Mouse (Mus musculus) CH12.LX (cell line): ENCODE data around the gene Ercc5. TPM values are rescaled to one million over a fixed set of nuclear protein-coding genes. Genes with fewer than 3 reads are reported as not detected.

Experiments
- DNase-seq: peaks from one replicate; pipeline ENCODE4 v3.0.0-alpha.2; 2013; ENCODE audit errors: extremely low read depth
- H3K27ac ChIP-seq: 2 replicates; pipeline ENCODE4 v1.5.1; 2012; ENCODE audit warnings: low read depth, mild to moderate bottlenecking, control low read depth, moderate library complexity; ENCODE audit not compliant: insufficient read depth
- H3K27me3 ChIP-seq: replicated peaks from 2 replicates; pipeline ENCODE3; 2012; ENCODE audit warnings: inconsistent platforms
- H3K36me3 ChIP-seq, 2 experiments: replicated peaks in 1 of 2; 2 replicates each; pipeline versions ENCODE3 to v1.6.1; 2012; ENCODE audit warnings: inconsistent platforms in 1 of 2, low read length in 1 of 2, mild to moderate bottlenecking in 1 of 2, mixed read lengths in 1 of 2, moderate library complexity in 1 of 2; ENCODE audit not compliant: control insufficient read depth in 1 of 2, insufficient read depth in 1 of 2
- H3K4me1 ChIP-seq, 2 experiments: 2 replicates each; pipeline ENCODE4 v1.6.1; 2012; ENCODE audit warnings: inconsistent platforms in 1 of 2, moderate library complexity in 1 of 2; ENCODE audit not compliant: insufficient read depth in 2 of 2, control insufficient read depth in 1 of 2
- H3K4me2 ChIP-seq: 2 replicates; pipeline ENCODE4 v1.6.1; 2012; ENCODE audit warnings: low read depth, mild to moderate bottlenecking, control low read depth; ENCODE audit not compliant: poor library complexity, insufficient read depth, severe bottlenecking
- H3K4me3 ChIP-seq, 3 experiments: fragments of 150-350 bp in 1 of 3; sonication (generic) in 1 of 3; replicated peaks in 1 of 3; 2 replicates each; pipeline versions ENCODE3 to v1.5.1; 2011 to 2012; ENCODE audit warnings: low read depth in 2 of 3, low read length in 2 of 3, mild to moderate bottlenecking in 2 of 3, moderate library complexity in 2 of 3, control low read depth in 1 of 3, improper control_type of control experiment in 1 of 3, inconsistent platforms in 1 of 3, mixed read lengths in 1 of 3; ENCODE audit not compliant: poor library complexity in 1 of 3
- H3K79me2 ChIP-seq: replicated peaks from 2 replicates; pipeline ENCODE4 v1.6.1; 2012; ENCODE audit warnings: mild to moderate bottlenecking, moderate library complexity; ENCODE audit not compliant: control insufficient read depth, poor library complexity, insufficient read depth, severe bottlenecking; ENCODE audit errors: extremely low read depth
- H3K9ac ChIP-seq: 2 replicates; pipeline ENCODE4 v1.6.1; 2012; ENCODE audit warnings: low read depth, mild to moderate bottlenecking, control low read depth, moderate library complexity; ENCODE audit not compliant: insufficient read depth
- H3K9me3 ChIP-seq: replicated peaks from 2 replicates; pipeline ENCODE3; 2012; ENCODE audit warnings: low read length, inconsistent platforms, mixed read lengths
- BHLHE40 ChIP-seq: IDR thresholded peaks from 2 replicates; pipeline ENCODE4 v1.6.1; 2011; ENCODE audit warnings: mild to moderate bottlenecking, low read depth, low read length, improper control_type of control experiment
- CHD1 ChIP-seq: IDR thresholded peaks from 2 replicates; pipeline ENCODE4 v1.6.1; 2012; ENCODE audit warnings: low read depth, low read length, improper control_type of control experiment, inconsistent platforms
- CHD2 ChIP-seq: IDR thresholded peaks from 2 replicates; pipeline ENCODE4 v1.6.1; 2011; ENCODE audit warnings: low read length, improper control_type of control experiment
- CTCF ChIP-seq, 2 experiments: IDR thresholded peaks in 1 of 2; conservative IDR thresholded peaks in 1 of 2; 2 replicates each; pipeline ENCODE4 v1.5.1; 2011 to 2012; ENCODE audit warnings: low read depth in 2 of 2, low read length in 2 of 2, improper control_type of control experiment in 1 of 2, inconsistent platforms in 1 of 2, mild to moderate bottlenecking in 1 of 2, moderate library complexity in 1 of 2
- E2F4 ChIP-seq: IDR thresholded peaks from 2 replicates; pipeline ENCODE4 v1.6.1; 2011; ENCODE audit warnings: low read depth, low read length, improper control_type of control experiment; ENCODE audit not compliant: insufficient replicate concordance
- ELF1 ChIP-seq: IDR thresholded peaks from 2 replicates; pipeline ENCODE4 v1.6.1; 2014; ENCODE audit warnings: low read depth, mild to moderate bottlenecking, inconsistent platforms, low read length, improper control_type of control experiment
- EP300 ChIP-seq: IDR thresholded peaks from 2 replicates; pipeline ENCODE4 v1.6.1; 2011; ENCODE audit warnings: low read length, improper control_type of control experiment
- ETS1 ChIP-seq: conservative IDR thresholded peaks from 2 replicates; pipeline ENCODE4 v1.6.1; 2012; ENCODE audit warnings: low read depth, mild to moderate bottlenecking, inconsistent platforms, low read length, improper control_type of control experiment, moderate library complexity
- GABPA ChIP-seq: IDR thresholded peaks from 2 replicates; pipeline ENCODE4 v1.6.1; 2012; ENCODE audit warnings: low read depth, low read length, improper control_type of control experiment, inconsistent platforms; ENCODE audit not compliant: insufficient replicate concordance
- HCFC1 ChIP-seq: IDR thresholded peaks from 2 replicates; pipeline ENCODE4 v1.6.1; 2012; ENCODE audit warnings: low read depth, mild to moderate bottlenecking, inconsistent platforms, low read length, improper control_type of control experiment
- IRF4 ChIP-seq: IDR thresholded peaks from 2 replicates; pipeline ENCODE4 v1.6.1; 2014; ENCODE audit warnings: low read depth, mild to moderate bottlenecking, inconsistent platforms, low read length, improper control_type of control experiment
- JUN ChIP-seq: IDR thresholded peaks from 2 replicates; pipeline ENCODE4 v1.6.1; 2011; ENCODE audit warnings: low read depth, mild to moderate bottlenecking, low read length, improper control_type of control experiment, moderate library complexity; ENCODE audit not compliant: insufficient read depth
- MAFK ChIP-seq: IDR thresholded peaks from 2 replicates; pipeline ENCODE4 v1.6.1; 2011; ENCODE audit warnings: low read length, improper control_type of control experiment; ENCODE audit not compliant: insufficient replicate concordance
- MAZ ChIP-seq: IDR thresholded peaks from 2 replicates; pipeline ENCODE4 v1.6.1; 2012; ENCODE audit warnings: low read depth, mild to moderate bottlenecking, inconsistent platforms, low read length, improper control_type of control experiment, moderate library complexity
- MEF2A ChIP-seq: IDR thresholded peaks from 2 replicates; pipeline ENCODE4 v1.6.1; 2014; ENCODE audit warnings: low read depth, mild to moderate bottlenecking, inconsistent platforms, low read length, improper control_type of control experiment, borderline replicate concordance
- MXI1 ChIP-seq: IDR thresholded peaks from 2 replicates; pipeline ENCODE4 v1.6.1; 2011; ENCODE audit warnings: mild to moderate bottlenecking, low read depth, low read length, improper control_type of control experiment
- MYC ChIP-seq: IDR thresholded peaks from 2 replicates; pipeline ENCODE4 v1.6.1; 2011; ENCODE audit warnings: low read depth, mild to moderate bottlenecking, improper control_type of control experiment, low read length
- NELFE ChIP-seq: IDR thresholded peaks from 2 replicates; pipeline ENCODE4 v1.6.1; 2011; ENCODE audit warnings: low read depth, low read length, improper control_type of control experiment
- POLR2A ChIP-seq: IDR thresholded peaks from 2 replicates; pipeline ENCODE4 v1.6.1; 2011; ENCODE audit warnings: low read depth, mild to moderate bottlenecking, improper control_type of control experiment, low read length
- RAD21 ChIP-seq: IDR thresholded peaks from 2 replicates; pipeline ENCODE4 v1.6.1; 2011; ENCODE audit warnings: low read depth, mild to moderate bottlenecking, low read length, improper control_type of control experiment, moderate library complexity
- SIN3A ChIP-seq: IDR thresholded peaks from 2 replicates; pipeline ENCODE4 v1.6.1; 2012; ENCODE audit warnings: low read length, improper control_type of control experiment, inconsistent platforms
- TCF12 ChIP-seq: IDR thresholded peaks from 2 replicates; pipeline ENCODE4 v1.6.1; 2014; ENCODE audit warnings: low read depth, mild to moderate bottlenecking, inconsistent platforms, low read length, improper control_type of control experiment
- UBTF ChIP-seq: IDR thresholded peaks from 2 replicates; pipeline ENCODE4 v1.6.1; 2012; ENCODE audit warnings: low read depth, mild to moderate bottlenecking, inconsistent platforms, low read length, improper control_type of control experiment, moderate library complexity
- USF1 ChIP-seq: IDR thresholded peaks from 2 replicates; pipeline ENCODE4 v1.6.1; 2014; ENCODE audit warnings: low read depth, mild to moderate bottlenecking, inconsistent platforms, low read length, improper control_type of control experiment
- USF2 ChIP-seq: conservative IDR thresholded peaks from 2 replicates; pipeline ENCODE4 v1.6.1; 2011; ENCODE audit warnings: low read depth, low read length, improper control_type of control experiment
- ZC3H11A ChIP-seq: IDR thresholded peaks from 2 replicates; pipeline ENCODE4 v1.6.1; 2012; ENCODE audit warnings: low read depth, mild to moderate bottlenecking, inconsistent platforms, low read length, improper control_type of control experiment
- ZKSCAN1 ChIP-seq: IDR thresholded peaks from 2 replicates; pipeline ENCODE4 v1.6.1; 2012; ENCODE audit warnings: low read depth, inconsistent platforms, low read length, improper control_type of control experiment, borderline replicate concordance
- ZMIZ1 ChIP-seq: IDR thresholded peaks from 2 replicates; pipeline ENCODE4 v1.6.1; 2012; ENCODE audit warnings: low read depth, mild to moderate bottlenecking, inconsistent platforms, low read length, improper control_type of control experiment
- ZNF384 ChIP-seq: IDR thresholded peaks from 2 replicates; pipeline ENCODE4 v1.6.1; 2012; ENCODE audit warnings: low read depth, low read length, improper control_type of control experiment, inconsistent platforms
- dilution Hi-C: fragments of 300-500 bp; cut with MboI; formaldehyde crosslinking; loops from 2 replicates; pipeline ENCODE4 v1.14.3; 2020; ENCODE audit warnings: low sequenced_read_pairs; ENCODE audit not compliant: extremely low pct_unique_long_range_greater_than_20kb, extremely low pct_ligation_motif_present
- in situ Hi-C: fragments of 300-500 bp; cut with MboI; formaldehyde crosslinking; loops from 3 replicates; pipeline ENCODE4 v1.14.3; 2019; ENCODE audit warnings: low sequenced_read_pairs, low pct_ligation_motif_present, low pct_unique_long_range_greater_than_20kb, mixed read lengths
- polyA plus RNA-seq: library from polyadenylated mRNA; unstranded; fragments of >175 nt; gene quantifications from 2 replicates; pipeline ENCODE4 v1.2.1, GENCODE M21; 2012; ENCODE audit warnings: low read depth; ENCODE audit not compliant: insufficient read length
- total RNA-seq, 2 experiments: library from RNA; depleted of rRNA; stranded (reverse); fragments of 300-350 nt in 1 of 2; fragments of >200 nt in 1 of 2; gene quantifications; 2 replicates each; pipeline ENCODE4 v1.2.3; 2012 to 2014

Gene Ercc5
- total and polyA plus RNA-seq, 3 experiments = 7.1 to 11.7 (median 8.2) TPM

GRCm38 (mm10) chr1:44119201-44120073 lies 28.1 kb upstream of the Ercc5 start:
- in situ Hi-C loops (no loop called here), dilution Hi-C loops (no loop called here)
- Histone ChIP-seq H3K4me2 (no peak overlapping the region), H3K27me3 (no peaks in the 10 kb centered on the region), H3K9ac (no peak overlapping the region), H3K4me1 (peaks cover 8 to 21% of the 10 kb centered on the region in 2 experiments), H3K27ac (no peak overlapping the region), H3K4me3 (no peak overlapping the region), H3K36me3 (no peaks in the 10 kb centered on the region), H3K79me2 (no peaks in the 10 kb centered on the region), H3K9me3 (no peaks in the 10 kb centered on the region)
- DNase-seq = no peak
- TF ChIP-seq E2F4 (no peak), MXI1 (no peak), USF1 (no peak), POLR2A (no peak), ELF1 (no peak), ZNF384 (no peak), ETS1 (no peak), BHLHE40 (no peak), UBTF (no peak), ZMIZ1 (no peak), IRF4 (no peak), CTCF (conservative IDR thresholded peaks at IDR 0.05 in 1 of 2, IDR thresholded peaks at IDR 0.05 in 1 of 2; ENCODE audit: low read depth in 2 of 2, low read length in 2 of 2) (no peak), TCF12 (no peak), JUN (no peak), USF2 (no peak), RAD21 (no peak), ZC3H11A (no peak), HCFC1 (no peak)
- TF ChIP-seq, all 38 proteins: peak for 0

GRCm38 (mm10) chr1:44120074-44120406 lies 27.5 kb upstream of the Ercc5 start:
- in situ Hi-C loops = no loop called here
- no peak overlapping the region for H3K27ac ChIP-seq

More at GRCm38 (mm10) chr1:44120074-44120406, 27.5 kb upstream of the Ercc5 start:
- DNase-seq = no peak
- Histone ChIP-seq H3K4me1 (peaks cover 8 to 21% of the 10 kb centered on the region in 2 experiments), H3K9ac (no peak overlapping the region), H3K4me3 (no peak overlapping the region), H3K27me3 (no peaks in the 10 kb centered on the region), H3K79me2 (no peaks in the 10 kb centered on the region)
- dilution Hi-C loops = no loop called here
- no peak for TF ChIP-seq SIN3A
- no peak for TF ChIP-seq NELFE
- TF ChIP-seq MXI1 = no peak
- TF ChIP-seq MAZ = no peak
- no peak for TF ChIP-seq IRF4
- TF ChIP-seq MYC = no peak
- no peak for TF ChIP-seq CHD2
- no peak for TF ChIP-seq ELF1
- no peak for TF ChIP-seq ZKSCAN1
- TF ChIP-seq ZMIZ1 = no peak
- no peak for TF ChIP-seq GABPA
- no peak for TF ChIP-seq POLR2A
- no peak for TF ChIP-seq MEF2A
- no peak for TF ChIP-seq TCF12
- TF ChIP-seq EP300 = no peak
- TF ChIP-seq CHD1 = no peak
- no peak for TF ChIP-seq MAFK
- TF ChIP-seq, all 38 proteins: peak for 0
- H3K4me2 ChIP-seq = no peak overlapping the region
- H3K36me3 ChIP-seq = no peaks in the 10 kb centered on the region
- no peaks in the 10 kb centered on the region for H3K9me3 ChIP-seq
